Mouse (Mus musculus): Measurements from ENCODE around the gene Car7. TPM values are rescaled to one million over a fixed set of nuclear protein-coding genes. Genes with fewer than 3 reads are reported as not detected.
A peak's percentile ranks its signal among the peaks of the same experiment; 100 is the strongest.

Car7 gene
- total and polyA plus RNA-seq, 3 experiments, result 0.62 to 1.3 (median 0.85) TPM

DNA sequence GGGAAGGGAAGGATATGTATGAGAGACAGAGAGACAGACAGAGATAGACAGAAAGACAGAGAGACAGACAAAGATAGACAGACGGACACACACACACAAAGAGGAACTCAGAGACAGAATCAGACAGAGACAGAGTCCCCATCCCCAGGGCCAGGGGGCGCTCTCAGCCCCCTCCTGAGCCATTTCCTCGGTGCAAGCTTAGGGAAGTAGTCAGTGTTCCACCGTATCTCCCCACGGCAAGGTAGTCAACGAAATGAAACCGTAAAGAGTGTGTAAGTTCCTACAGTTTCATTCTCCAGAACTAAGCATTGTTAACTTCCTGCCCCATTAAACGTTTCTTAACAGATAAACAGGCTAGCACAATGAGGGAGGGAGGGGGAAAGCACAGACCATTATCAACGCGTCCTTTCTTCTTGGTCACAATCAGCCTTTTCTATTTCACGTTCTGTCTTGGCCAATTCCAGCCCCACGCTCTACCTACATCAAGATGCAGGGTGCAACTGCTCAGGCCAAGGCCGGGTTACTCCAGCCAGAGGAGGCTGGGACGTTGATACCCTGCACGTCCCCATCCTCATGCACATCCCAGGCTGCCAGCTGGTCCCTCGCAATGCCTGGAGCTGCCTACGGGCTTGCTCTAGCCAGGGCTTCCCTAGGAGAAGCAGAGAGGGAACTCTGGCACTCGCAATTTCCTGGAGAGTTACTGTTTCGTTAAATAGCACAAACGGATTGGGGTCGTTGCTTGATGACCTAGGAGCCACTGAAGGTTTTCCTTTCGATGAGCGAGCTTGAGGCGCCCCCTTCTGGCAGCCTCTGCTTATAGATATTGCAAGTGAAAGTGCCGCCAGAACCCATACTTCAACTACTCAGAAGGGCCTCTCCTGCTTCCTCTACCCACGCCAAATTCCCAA, 36.2 kb downstream of the Car7 start:
- no peaks in the 10 kb centered on the region for H3K79me2 ChIP-seq (replicated peaks; ENCODE audit: control insufficient read depth, extremely low read depth, insufficient read depth, poor library complexity, severe bottlenecking)
- H3K9me3 ChIP-seq (replicated peaks; ENCODE audit: low read length), result no peaks in the 10 kb centered on the region
- H3K9ac ChIP-seq (ENCODE audit: insufficient read depth, low read depth), result peak overlapping the region; percentile 64
- H3K36me3 ChIP-seq (replicated peaks in 1 of 2; ENCODE audit: control insufficient read depth in 1 of 2, insufficient read depth in 1 of 2, low read length in 1 of 2), result no peaks in the 10 kb centered on the region
- peak overlapping the region; percentile 66 to 75 (median 71) for H3K4me3 ChIP-seq (replicated peaks in 1 of 3; ENCODE audit: low read depth in 2 of 3, low read length in 2 of 3, poor library complexity in 1 of 3)
- H3K4me2 ChIP-seq (ENCODE audit: insufficient read depth, low read depth, poor library complexity, severe bottlenecking), result peak overlapping the region; percentile 82
- DNase-seq (ENCODE audit: extremely low read depth), result peak; percentile 93
- dilution Hi-C loops (cut with MboI; ENCODE audit: extremely low pct_ligation_motif_present, extremely low pct_unique_long_range_greater_than_20kb, low sequenced_read_pairs), result no loop called here
- peak overlapping the region; percentile 4; the same call in 1 of the 2 replicates for H3K27ac ChIP-seq (ENCODE audit: insufficient read depth, low read depth)
- TF ChIP-seq RAD21 (IDR thresholded peaks at IDR 0.05; ENCODE audit: low read depth, low read length) (peak; percentile 89), MYC (IDR thresholded peaks at IDR 0.05; ENCODE audit: low read depth, low read length) (0 out of 2 replicates have a peak, but pooled peaks have one; percentile 20), GABPA (IDR thresholded peaks at IDR 0.05; ENCODE audit: insufficient replicate concordance, low read depth, low read length) (no peak), BHLHE40 (IDR thresholded peaks at IDR 0.05; ENCODE audit: low read depth, low read length) (no peak), USF2 (conservative IDR thresholded peaks at IDR 0.05; ENCODE audit: low read depth, low read length) (no peak), ELF1 (IDR thresholded peaks at IDR 0.05; ENCODE audit: low read depth, low read length) (0 out of 2 replicates have a peak, but pooled peaks have one; percentile 20), USF1 (IDR thresholded peaks at IDR 0.05; ENCODE audit: low read depth, low read length) (no peak), NRF1 (IDR thresholded peaks at IDR 0.05; ENCODE audit: low read depth, low read length) (no peak), UBTF (IDR thresholded peaks at IDR 0.05; ENCODE audit: low read depth, low read length) (no peak), E2F4 (IDR thresholded peaks at IDR 0.05; ENCODE audit: insufficient replicate concordance, low read depth, low read length) (no peak), ZNF384 (IDR thresholded peaks at IDR 0.05; ENCODE audit: low read depth, low read length) (no peak), TCF12 (IDR thresholded peaks at IDR 0.05; ENCODE audit: low read depth, low read length) (peak; percentile 46; the same call in 1 of the 2 replicates), SMC3 (IDR thresholded peaks at IDR 0.05; ENCODE audit: low read depth, low read length) (peak; percentile 65), JUN (IDR thresholded peaks at IDR 0.05; ENCODE audit: insufficient read depth, low read depth, low read length) (no peak), MAZ (IDR thresholded peaks at IDR 0.05; ENCODE audit: low read depth, low read length) (no peak), MAFK (IDR thresholded peaks at IDR 0.05; ENCODE audit: insufficient replicate concordance, low read length) (no peak), POLR2AphosphoS2 (IDR thresholded peaks at IDR 0.05; ENCODE audit: low read depth, low read length) (no peak), HCFC1 (IDR thresholded peaks at IDR 0.05; ENCODE audit: low read depth, low read length) (no peak; the same call in 1 of the 2 replicates), RCOR1 (conservative IDR thresholded peaks at IDR 0.05; ENCODE audit: low read depth, low read length) (no peak), ETS1 (conservative IDR thresholded peaks at IDR 0.05; ENCODE audit: low read depth, low read length) (no peak), CTCF (conservative IDR thresholded peaks at IDR 0.05 in 1 of 2, IDR thresholded peaks at IDR 0.05 in 1 of 2; ENCODE audit: low read depth in 2 of 2, low read length in 2 of 2) (peak; percentile 74 to 93), PAX5 (IDR thresholded peaks at IDR 0.05; ENCODE audit: low read length) (no peak), NELFE (IDR thresholded peaks at IDR 0.05; ENCODE audit: low read depth, low read length) (no peak), CHD2 (IDR thresholded peaks at IDR 0.05; ENCODE audit: low read length) (no peak), TBP (conservative IDR thresholded peaks at IDR 0.05; ENCODE audit: low read depth, low read length) (peak; percentile 64; the same call in 1 of the 2 replicates), MAX (IDR thresholded peaks at IDR 0.05; ENCODE audit: low read length) (peak; percentile 55; the same call in 1 of the 2 replicates), ZKSCAN1 (IDR thresholded peaks at IDR 0.05; ENCODE audit: borderline replicate concordance, low read depth, low read length) (no peak), POLR2A (IDR thresholded peaks at IDR 0.05; ENCODE audit: low read depth, low read length) (no peak), CHD1 (IDR thresholded peaks at IDR 0.05; ENCODE audit: low read depth, low read length) (no peak), ZMIZ1 (IDR thresholded peaks at IDR 0.05; ENCODE audit: low read depth, low read length) (no peak), IRF4 (IDR thresholded peaks at IDR 0.05; ENCODE audit: low read depth, low read length) (peak; percentile 54; the same call in 1 of the 2 replicates), SIN3A (IDR thresholded peaks at IDR 0.05; ENCODE audit: low read length) (0 out of 2 replicates have a peak, but pooled peaks have one; percentile 54), JUND (conservative IDR thresholded peaks at IDR 0.05; ENCODE audit: low read depth, low read length) (no peak), EP300 (IDR thresholded peaks at IDR 0.05; ENCODE audit: low read length) (no peak), ZC3H11A (IDR thresholded peaks at IDR 0.05; ENCODE audit: low read depth, low read length) (no peak), KAT2A (IDR thresholded peaks at IDR 0.05; ENCODE audit: insufficient replicate concordance, low read length) (no peak), MEF2A (IDR thresholded peaks at IDR 0.05; ENCODE audit: borderline replicate concordance, low read depth, low read length) (0 out of 2 replicates have a peak, but pooled peaks have one; percentile 25), MXI1 (IDR thresholded peaks at IDR 0.05; ENCODE audit: low read depth, low read length) (peak; percentile 78)
- in situ Hi-C loops (cut with MboI; ENCODE audit: low pct_ligation_motif_present, low pct_unique_long_range_greater_than_20kb, low sequenced_read_pairs), result no loop called here
- H3K27me3 ChIP-seq (replicated peaks), result peaks cover 14% of the 10 kb centered on the region
- H3K4me1 ChIP-seq (ENCODE audit: control insufficient read depth in 1 of 2, insufficient read depth in 2 of 2), result no peaks in the 10 kb centered on the region; a peak in 1 of 4 replicates
